Mouse (Mus musculus) heart, postnatal 4 days (tissue): ENCODE data around the gene Txndc12. TPM values are rescaled to one million over a fixed set of nuclear protein-coding genes. Genes with fewer than 3 reads are reported as not detected.
A peak's percentile ranks its signal among the peaks of the same experiment; 100 is the strongest.

ENCODE experiments used
- DNase-seq: peaks from one replicate; pipeline ENCODE4 v3.0.0; 2021
- total RNA-seq, 2 experiments: library from RNA; stranded (reverse); gene quantifications; 2 replicates each; pipeline ENCODE4 v1.2.3; 2021

Gene Txndc12
- total RNA-seq, 2 experiments from 2014 or later, result 83.3 to 86.4 TPM

DNA sequence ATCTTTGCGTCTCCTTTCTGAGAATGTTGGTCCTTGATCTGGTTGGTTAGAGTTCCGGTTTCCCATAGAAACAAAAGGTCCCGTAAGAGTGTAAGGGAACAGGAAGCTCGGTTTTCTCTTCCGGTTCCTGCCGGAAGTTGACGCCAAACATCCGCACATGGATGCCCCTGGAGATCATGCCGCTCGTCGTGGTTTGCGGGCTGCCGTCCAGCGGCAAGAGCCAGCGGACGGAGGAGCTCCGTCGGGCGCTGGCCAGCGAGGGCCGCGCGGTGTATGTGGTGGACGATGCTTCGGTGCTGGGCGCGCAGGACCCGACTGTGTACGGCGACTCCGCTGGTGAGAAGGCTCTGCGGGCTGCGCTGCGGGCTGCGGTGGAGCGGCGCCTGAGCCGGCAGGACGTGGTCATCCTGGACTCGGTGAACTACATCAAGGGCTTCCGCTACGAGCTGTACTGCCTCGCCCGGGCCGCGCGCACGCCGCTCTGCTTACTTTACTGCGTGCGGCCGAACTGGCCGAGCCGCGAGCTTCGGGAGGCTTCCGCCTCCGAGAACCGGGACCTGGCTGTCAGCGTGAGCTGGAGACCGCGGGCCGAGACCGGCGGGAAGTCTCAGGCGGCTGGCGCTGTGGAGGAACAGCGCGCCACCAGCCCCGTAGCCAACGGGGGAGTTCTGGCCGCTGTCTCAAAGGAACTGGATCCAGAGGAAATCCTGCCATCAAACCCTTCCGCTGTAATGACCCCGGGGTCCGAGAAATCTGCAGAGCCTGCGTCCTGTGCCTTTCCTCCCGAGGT, 13.5 kb downstream of the Txndc12 start, which contains the start of gene Kti12:
Kti12 (plus strand) TSS at position 71 of the 790 bp plus-strand sequence.
- peak; percentile 83 for DNase-seq

DNA sequence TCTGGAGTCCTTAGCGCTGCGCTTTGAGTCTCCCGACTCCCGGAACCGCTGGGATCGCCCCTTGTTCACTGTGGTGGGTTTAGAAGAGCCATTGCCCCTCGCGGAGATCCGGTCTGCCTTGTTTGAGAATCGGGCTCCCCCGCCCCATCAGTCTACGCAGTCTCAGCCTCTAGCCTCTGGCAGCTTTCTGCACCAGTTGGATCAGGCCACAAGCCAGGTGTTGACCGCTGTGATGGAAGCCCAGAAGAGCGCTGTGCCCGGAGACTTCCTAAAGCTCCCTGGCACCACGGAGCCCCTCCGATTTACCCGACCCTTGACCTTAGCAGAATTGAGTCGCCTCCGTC, 14.1 kb downstream of the Txndc12 start, which contains the start of gene A730015C16Rik:
A730015C16Rik (minus strand) TSS at position 115 of the 344 bp plus-strand sequence.
- DNase-seq, result no peak

DNA sequence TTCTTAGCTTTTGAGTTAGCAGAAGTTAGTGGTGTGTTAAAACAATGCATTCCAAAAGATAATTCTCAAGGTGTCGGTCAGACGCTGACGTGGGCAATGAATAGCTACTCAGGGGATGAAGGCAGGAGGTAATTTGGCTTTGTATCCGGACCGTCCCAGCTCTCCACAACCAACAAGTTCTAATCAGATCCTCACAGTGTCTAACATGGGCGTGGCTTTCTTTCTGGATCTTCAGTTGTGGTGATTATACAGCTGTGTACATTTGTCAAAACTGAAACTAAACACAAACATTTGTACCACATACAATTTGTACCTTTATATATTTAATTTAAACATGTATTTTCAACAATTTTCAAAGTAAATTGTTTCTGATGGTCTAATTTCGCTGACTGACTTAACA, 32.4 kb downstream of the Txndc12 start:
- no peak for DNase-seq

DNA sequence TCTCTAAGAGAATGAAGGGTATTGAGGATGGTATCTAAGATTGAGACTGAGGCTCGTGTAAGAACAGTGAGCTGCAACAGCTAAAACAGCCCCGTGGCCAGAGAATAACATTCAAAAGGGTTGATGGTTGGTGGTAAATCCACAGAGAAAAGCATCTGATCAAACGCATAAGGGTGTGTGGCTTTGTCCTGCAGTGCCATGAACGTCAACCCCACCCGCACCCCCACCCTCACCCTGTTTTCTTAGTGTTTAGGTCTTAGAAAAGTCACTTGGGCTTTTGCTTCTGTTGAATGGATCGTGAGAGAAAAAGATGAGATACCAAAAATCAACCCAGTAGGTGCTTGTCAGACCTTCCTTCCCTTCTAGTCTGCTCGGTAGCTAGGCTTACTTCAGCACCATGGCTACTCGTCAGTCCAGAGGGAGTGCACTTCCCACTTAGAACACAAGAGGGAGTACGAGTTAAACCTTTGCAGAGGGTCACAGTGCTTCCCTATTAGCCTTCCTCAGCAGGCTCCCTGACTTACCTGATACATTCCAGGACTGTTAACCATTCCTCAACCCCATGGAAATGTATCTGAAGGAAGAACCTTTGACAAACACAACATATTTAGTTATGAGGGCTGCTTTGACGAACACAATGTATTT, 35.5 kb downstream of the Txndc12 start:
- peak; percentile 92 for DNase-seq

DNA sequence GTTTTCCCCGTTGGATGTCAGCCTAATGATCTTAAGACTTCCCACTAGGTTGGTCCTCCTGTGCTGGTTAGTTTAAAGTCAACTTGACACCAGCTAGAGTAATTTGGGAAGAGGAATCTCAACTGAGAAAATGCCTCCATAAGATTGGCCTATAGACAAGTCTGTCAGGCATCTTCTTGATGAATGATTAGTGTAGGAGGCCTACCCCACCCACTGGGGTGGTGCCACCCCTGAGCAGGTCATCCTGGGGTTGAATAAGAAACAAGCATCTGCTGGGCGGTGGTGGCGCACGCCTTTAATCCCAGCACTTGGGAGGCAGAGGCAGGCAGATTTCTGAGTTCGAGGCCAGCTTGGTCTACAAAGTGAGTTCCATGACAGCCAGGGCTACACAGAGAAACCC, 39.3 kb downstream of the Txndc12 start:
- DNase-seq, result no peak

DNA sequence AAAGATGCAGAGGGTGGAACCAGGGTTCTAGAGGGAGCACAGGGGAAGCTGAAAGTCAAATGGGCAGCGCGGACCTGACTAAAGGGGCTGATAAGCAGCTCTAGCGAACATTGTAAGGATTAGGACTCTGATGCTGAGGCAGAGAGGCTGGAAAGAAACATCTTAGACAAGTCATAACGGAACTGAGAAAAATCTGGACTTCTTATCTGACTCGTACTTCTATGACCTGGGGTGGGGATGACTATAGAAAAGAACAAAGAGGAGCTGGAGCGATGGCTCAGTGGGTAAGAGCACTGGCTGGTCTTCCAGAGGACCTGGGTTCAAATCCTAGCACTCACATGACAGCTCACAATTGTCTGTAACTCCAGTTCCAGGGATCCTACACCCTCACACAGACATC, 43.5 kb downstream of the Txndc12 start:
- DNase-seq, result no peak

DNA sequence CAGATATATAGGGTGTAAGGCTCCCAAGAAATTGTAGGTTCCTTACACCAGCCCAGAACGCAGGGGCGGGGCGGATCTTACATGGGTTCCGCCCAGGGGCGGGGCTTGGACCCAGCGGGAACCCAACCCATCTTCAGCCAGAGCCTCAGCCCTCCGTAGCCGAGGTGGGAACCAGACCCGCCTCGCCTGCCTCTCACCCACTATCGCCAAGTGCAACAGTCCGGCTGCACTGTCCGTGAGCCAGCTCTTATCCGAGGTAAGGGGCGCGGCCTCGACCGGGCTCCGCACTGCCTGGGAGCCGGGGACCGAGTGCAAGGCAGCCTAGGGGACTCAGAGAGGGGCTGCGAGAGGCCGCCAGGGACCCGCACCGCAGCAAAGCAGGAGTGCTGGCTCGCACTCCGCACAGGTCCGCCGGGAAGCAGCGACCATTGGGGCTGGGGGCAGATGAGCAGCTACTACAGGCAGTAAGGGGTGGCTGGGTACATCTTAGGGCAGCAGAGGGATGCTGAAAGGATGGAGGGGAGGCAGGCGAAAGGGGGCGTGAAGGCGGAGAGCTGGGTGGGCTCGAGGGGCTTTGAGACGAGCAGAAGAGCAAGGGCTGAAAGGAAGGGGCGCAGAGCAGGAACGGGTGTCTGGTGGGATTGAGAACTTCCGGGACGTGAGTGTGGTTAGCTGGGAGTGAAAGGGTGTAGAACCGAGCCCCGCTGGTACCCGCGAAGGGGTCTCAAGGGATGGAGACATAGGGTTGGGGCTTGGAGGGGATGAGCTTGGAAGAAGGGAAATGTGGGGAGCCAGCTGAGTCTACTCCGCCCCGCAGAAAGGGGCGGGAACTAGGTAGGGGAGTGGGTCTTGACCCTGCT, 44.8 kb downstream of the Txndc12 start, which contains the start of gene Rab3b:
Rab3b (plus strand) TSS at position 101 of the 860 bp plus-strand sequence.
- DNase-seq, result peak; percentile 57

DNA sequence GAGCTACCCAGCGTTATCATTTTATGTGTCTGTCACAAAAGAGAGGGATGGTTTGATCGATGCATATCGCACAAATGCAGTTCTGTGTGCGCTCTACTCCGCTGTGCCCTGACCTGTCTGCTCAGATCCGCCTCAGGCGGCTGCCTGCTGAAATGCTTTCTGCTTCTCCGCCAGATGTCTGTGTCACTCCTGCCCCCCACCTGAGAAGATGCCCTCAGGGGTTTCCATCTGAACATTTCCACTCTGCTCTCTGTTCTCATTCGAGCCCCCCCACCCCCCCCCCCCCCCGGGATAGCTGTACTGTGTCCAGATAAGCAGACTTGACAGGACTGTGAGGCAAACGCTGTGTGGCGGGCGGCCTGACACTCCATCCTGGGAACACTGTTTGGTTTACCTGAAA, 49.4 kb downstream of the Txndc12 start:
- no peak for DNase-seq

DNA sequence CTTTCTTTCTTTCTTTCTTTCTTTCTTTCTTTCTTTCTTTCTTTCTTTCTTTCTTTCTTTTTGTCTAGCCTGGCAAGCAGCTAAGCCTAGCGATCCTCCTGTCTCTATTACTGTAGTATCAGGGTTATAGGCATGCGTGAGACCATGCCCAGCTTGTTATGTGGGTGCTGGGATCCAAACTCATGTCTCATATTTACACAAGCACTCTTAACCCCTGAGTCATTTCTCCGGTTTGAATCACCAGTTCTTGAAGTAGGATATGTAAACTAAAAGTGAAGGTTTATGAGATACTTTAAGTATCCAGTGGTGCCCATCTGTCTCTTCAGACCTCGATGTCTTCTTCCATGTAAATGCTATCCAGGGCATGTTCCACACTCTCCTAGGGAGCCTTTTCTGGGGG, 53.1 kb downstream of the Txndc12 start:
- DNase-seq, result no peak

DNA sequence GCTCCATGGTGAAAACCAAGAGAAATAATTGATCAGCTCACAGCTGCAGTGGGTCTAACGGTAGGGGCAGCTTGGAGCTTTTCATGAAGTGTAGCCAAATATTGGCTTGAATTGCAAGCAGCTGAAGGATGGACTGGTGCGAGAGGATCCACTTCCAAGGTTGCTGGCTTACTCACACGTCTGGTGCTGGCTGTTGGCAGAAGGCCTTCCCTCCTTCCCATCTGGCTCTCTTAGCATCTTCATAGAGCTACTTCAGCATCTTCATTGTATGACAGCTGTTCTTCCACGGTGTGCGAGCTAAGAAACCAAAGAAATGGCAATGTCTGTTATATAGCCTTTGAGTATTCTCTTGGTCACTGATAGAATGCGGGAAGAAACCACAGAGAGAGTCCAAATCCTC, 56.5 kb downstream of the Txndc12 start:
- DNase-seq, result no peak

DNA sequence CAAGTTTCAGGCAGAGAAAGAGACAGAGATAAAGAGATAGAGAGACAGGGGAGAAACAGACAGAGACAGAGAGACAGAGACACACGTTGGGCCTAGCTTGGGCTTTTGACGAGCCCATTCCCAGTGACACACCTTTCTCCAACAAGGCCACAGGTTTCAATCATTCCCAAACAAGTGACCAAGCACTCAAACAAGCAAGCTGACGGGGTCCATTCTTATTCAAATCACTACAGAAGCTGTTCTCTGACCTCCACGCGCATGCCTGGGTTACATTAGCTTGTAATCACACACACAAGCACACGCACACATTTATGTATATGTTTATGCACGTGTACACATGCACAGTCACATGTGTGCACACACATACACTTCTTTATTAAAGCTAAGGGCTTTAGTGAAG, 66.0 kb downstream of the Txndc12 start:
- no peak for DNase-seq

DNA sequence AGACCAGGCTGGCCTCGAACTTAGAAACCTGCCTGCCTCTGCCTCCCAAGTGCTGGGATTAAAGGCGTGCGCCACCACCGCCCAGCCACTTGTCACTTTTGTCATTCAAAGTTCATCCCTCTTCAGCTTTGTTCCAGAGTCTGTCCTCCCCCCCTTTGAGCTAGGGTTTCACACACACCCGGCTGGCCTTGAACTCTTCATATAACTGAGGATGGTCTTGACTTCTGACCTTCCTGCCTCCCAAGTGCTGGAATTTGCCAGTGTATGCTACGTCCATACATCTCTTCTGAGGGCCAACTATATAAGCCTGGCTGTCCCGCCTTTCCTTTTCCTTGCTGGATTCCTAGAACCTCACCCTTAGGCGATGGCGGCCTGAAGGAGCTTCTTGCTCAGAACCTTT, 68.5 kb downstream of the Txndc12 start:
- no peak for DNase-seq

DNA sequence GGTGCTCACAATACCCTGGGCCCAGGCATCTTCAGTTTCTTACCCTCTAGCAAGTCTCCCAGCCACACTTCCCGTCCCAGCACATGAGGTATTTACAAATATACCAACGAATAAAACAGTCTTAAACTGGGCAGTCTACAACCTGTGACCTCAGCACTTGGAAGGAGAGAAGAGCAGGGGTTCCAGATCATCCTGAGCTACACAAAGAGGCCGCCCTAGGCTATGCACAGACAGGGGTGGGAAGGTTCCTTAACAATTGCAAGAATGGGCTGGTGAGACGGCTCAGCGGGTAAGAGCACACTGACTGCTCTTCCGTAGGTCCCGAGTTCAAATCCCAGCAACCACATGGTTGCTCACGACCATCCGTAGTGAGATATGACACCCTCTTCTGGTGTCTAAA, 68.9 kb downstream of the Txndc12 start:
- no peak for DNase-seq

DNA sequence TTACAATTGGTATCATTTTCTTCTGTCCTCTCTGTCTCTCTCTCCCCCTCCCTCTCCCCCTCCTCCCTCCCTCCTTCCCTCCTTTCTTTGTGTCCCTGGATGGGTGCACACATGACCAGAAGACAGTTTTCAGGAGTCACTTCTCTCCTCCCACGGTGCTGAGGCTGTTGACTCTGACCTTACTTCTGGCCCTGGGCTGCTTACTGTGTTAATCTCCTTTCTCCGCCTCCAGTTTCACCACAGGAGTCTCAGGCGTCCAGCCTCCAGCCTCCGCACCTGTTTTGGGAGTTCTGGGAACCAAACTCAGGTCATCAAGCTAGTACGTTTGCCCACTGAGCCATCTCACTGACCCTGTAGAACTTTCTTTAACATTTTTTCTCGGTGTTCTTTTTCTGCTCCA, 69.7 kb downstream of the Txndc12 start:
- DNase-seq, result no peak

DNA sequence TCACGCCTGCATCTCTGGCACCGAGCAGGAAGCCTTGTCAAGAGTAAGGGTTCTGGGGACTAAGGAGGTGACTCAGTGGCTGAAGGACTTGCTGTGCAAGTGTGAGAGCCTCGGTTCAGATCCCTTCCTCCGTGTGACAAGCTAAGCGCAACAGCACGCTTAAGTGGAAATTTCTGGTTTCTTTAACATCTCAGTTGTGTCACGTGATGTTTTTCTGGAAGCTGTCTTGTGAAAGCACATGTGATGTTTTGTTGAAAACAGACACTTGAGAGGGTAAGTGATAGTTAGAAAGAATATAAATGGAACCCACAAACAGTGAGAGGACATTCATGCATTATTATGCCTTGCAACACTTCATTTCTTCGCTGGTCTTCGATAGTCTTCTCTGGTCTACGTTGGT, 70.4 kb downstream of the Txndc12 start:
- DNase-seq, result no peak

DNA sequence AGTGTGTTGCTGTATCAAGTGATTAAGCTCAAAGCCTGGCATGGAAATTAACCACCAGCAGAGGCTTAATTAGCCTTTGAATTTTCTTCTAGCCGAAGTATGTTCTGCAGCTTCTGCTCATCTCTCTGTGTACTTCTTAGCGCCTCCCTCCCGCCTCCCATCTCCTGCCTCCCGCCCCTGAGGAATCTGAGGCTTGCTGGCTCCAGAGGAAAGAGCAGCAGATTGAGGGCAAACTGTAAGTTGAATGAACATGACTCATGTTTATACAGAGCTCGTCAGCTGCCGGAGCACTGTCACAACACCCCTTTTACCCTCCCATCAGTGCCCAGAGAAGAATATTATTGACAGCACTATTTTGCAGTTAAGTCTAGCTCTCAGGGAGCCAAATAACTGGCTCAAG, 71.5 kb downstream of the Txndc12 start:
- no peak for DNase-seq

DNA sequence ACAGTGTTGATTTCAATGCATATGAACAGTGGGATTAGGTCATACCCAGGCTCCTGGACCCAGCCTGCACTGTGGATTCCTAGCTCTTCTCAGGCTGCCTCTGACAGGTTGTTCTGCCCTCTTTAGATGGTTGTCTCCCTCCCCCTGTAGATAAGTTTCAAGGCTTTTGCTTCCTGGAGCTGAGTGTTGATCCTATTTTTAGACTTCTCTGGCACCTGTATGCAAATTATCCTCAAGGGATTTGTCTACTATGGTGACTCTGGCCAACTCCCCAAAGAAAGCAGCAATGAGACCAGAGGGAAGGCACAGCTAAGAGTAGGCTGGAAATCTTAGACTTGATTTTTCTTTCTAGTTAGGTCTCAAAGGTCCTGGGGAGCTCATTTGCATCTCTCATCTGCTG, 73.1 kb downstream of the Txndc12 start:
- DNase-seq, result no peak

DNA sequence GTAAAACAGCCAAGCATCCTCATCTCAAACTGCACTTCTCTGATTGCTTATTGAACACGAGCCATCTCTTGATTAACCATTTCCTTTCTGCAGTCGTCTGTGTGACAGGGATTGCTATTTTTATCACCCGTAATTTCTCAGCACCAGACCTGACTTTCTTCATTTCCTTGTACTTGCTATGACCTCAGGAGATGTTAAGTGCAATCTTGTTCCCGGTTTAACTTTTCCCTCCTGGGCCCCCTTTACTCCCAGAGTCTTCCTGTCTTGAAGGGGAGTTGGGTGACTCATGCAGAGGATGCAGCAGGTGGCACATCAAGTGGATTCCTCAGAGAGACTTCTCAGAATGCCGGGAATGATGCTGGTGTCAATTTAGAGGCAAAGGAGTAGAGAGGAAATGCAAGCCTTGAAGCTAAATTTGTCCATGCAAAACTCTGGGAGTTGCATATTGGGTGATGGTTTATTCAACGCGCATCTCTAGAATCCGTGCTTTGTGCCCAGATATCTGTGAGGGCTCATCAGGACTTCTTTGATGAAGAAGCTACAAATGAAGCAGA, 75.5 kb downstream of the Txndc12 start:
- no peak for DNase-seq
